8 mouse cellular contexts compared by ENCODE assay signal in the genomic region with DNA sequence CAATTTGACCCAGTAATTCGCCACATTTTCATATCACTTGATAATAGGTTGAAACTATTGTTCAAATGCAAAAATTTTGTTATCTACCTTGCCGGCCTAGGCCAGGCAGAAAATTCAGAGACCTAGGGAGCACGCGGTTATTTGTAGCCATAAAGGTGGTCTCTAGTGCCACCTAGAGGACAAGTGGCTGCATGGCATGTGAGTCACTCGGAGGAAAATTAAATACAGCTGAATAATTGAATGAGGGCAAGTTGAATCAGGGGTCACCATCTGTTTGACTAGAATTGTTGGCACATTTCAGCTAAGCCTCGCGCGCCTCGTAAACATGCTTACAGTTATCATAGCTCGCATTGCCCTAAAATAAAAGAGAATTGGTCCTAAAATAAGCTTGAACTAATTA.
A peak's percentile ranks its signal among the peaks of the same experiment; 100 is the strongest.
DNase-seq lines count a peak whose midpoint lies in the region; ATAC-seq and TF ChIP-seq lines count a peak whose summit lies in the region.

No protein-coding gene starts in this region.

- TF ChIP-seq POLR2A in limb, embryonic 14.5 days (IDR thresholded peaks at IDR 0.05; ENCODE audit: borderline replicate concordance, extremely low read depth, insufficient read depth, insufficient read length) = no peak

- peak; percentile 39 to 48 for DNase-seq in B cell, adult 2 months
- DNase-seq in Muller cell, postnatal 12 days (ENCODE audit: inconsistent ontology term) = peak; percentile 81
- DNase-seq in cerebellum, adult 9-11 months = peak; percentile 84
- DNase-seq in frontal cortex, postnatal 25 days (ENCODE audit: low spot score in 2 of 2) = peak; percentile 62 to 72
- DNase-seq in limb, embryonic 14.5 days (ENCODE audit: low spot score) = peak; percentile 92
- DNase-seq in urinary bladder, postnatal 4 days (ENCODE audit: low spot score in 2 of 2) = peak; percentile 39 to 75

- no peak overlapping the region for H3K4me2 ChIP-seq in kidney, embryonic 14.5 days (replicated peaks; ENCODE audit: low read depth, low read length)
- no peak overlapping the region for H3K4me2 ChIP-seq in limb, embryonic 14.5 days (replicated peaks; ENCODE audit: low read depth, low read length, severe bottlenecking)
- H3K4me2 ChIP-seq in neural tube, embryonic 14.5 days (ENCODE audit: low read depth, low read length) = no peak overlapping the region

- H3K4me3 ChIP-seq in kidney, embryonic 14.5 days (ENCODE audit: low read length) = no peak overlapping the region
- no peak overlapping the region for H3K4me3 ChIP-seq in limb, embryonic 14.5 days (replicated peaks; ENCODE audit: low read length)
- no peak overlapping the region for H3K4me3 ChIP-seq in neural tube, embryonic 14.5 days (ENCODE audit: low read depth, low read length)

- H3K27ac ChIP-seq in kidney, embryonic 14.5 days (ENCODE audit: low read depth, low read length) = no peak overlapping the region
- no peak overlapping the region for H3K27ac ChIP-seq in limb, embryonic 14.5 days (replicated peaks; ENCODE audit: low read depth, low read length)
- 0 out of 2 replicates have a peak overlapping the region, but pooled peaks have one; percentile 16 for H3K27ac ChIP-seq in neural tube, embryonic 14.5 days (ENCODE audit: low read depth, low read length)

- peaks cover 18% of the 10 kb centered on the region for H3K27me3 ChIP-seq in kidney, embryonic 14.5 days (ENCODE audit: control insufficient read depth, insufficient read depth, low read length)
- no peaks in the 10 kb centered on the region for H3K27me3 ChIP-seq in limb, embryonic 14.5 days (ENCODE audit: control insufficient read depth, insufficient read depth, low read length)
- H3K27me3 ChIP-seq in neural tube, embryonic 14.5 days (ENCODE audit: control insufficient read depth, insufficient read depth, low read length) = no peaks in the 10 kb centered on the region

- ATAC-seq in kidney, embryonic 14.5 days (ENCODE audit: low FRiP score, low TSS enrichment) = peak; percentile 48; the same call in 1 of the 2 replicates
- ATAC-seq in limb, embryonic 14.5 days (ENCODE audit: low FRiP score, low read depth) = peak; percentile 67
- peak; percentile 50; the same call in 1 of the 2 replicates for ATAC-seq in neural tube, embryonic 14.5 days (ENCODE audit: low read depth)

- no peaks in the 10 kb centered on the region for H3K9me3 ChIP-seq in kidney, embryonic 14.5 days (ENCODE audit: control insufficient read depth, low read length)
- no peaks in the 10 kb centered on the region for H3K9me3 ChIP-seq in limb, embryonic 14.5 days (ENCODE audit: control insufficient read depth, low read length)
- H3K9me3 ChIP-seq in neural tube, embryonic 14.5 days (ENCODE audit: control insufficient read depth, low read length) = no peaks in the 10 kb centered on the region

- no peaks in the 10 kb centered on the region for H3K36me3 ChIP-seq in kidney, embryonic 14.5 days (ENCODE audit: control insufficient read depth, insufficient read depth, low read length)
- H3K36me3 ChIP-seq in limb, embryonic 14.5 days (ENCODE audit: control insufficient read depth, insufficient read depth, low read length) = no peaks in the 10 kb centered on the region
- no peaks in the 10 kb centered on the region for H3K36me3 ChIP-seq in neural tube, embryonic 14.5 days (ENCODE audit: control insufficient read depth, insufficient read depth, low read length)

- no peak overlapping the region for H3K9ac ChIP-seq in kidney, embryonic 14.5 days (ENCODE audit: low read depth, low read length)
- H3K9ac ChIP-seq in limb, embryonic 14.5 days (ENCODE audit: low read depth, low read length, severe bottlenecking) = no peak overlapping the region
- H3K9ac ChIP-seq in neural tube, embryonic 14.5 days (replicated peaks; ENCODE audit: low read depth, low read length) = no peak overlapping the region

- H3K4me1 ChIP-seq in kidney, embryonic 14.5 days (ENCODE audit: control insufficient read depth, insufficient read depth, low read length) = peaks cover 11% of the 10 kb centered on the region; the same call in 1 of the 2 replicates
- 0 out of 2 replicates have a peak, but pooled peaks cover 7% of the 10 kb centered on the region for H3K4me1 ChIP-seq in limb, embryonic 14.5 days (ENCODE audit: control insufficient read depth, insufficient read depth, low read length)
- H3K4me1 ChIP-seq in neural tube, embryonic 14.5 days (ENCODE audit: control insufficient read depth, insufficient read depth, low read length) = peaks cover 16% of the 10 kb centered on the region

- WGBS in kidney, embryonic 14.5 days = 3% methylated on average over 10 of the region's 10 CpGs
- 4% methylated on average over 10 of the region's 10 CpGs for WGBS in limb, embryonic 14.5 days
- WGBS in neural tube, embryonic 14.5 days = 1% methylated on average over 10 of the region's 10 CpGs
